Mouse (Mus musculus): Measurements from ENCODE around the gene Atpaf1. TPM values are rescaled to one million over a fixed set of nuclear protein-coding genes. Genes with fewer than 3 reads are reported as not detected.

The Atpaf1 gene
- polyA plus RNA-seq, 1 experiment, result 81.2 TPM

DNA sequence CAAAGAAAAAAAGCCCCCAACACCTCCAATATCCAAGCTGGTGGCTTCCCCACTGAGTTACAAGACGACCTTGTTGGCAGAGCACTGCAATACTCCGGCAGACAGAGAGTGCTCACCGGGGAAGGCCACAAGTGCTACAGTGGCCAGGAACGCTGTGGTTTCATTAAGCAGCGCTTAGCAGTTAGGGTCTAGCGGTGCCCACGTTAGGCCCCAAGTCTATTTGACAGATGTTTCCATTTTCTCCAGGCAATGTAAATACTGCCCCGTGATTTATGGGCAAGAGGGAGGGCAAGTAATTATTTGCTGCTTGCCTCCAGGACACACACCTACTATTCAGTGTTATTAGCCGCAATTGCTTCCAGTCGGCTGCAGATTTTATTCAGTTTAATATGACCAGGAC is 79.3 kb downstream of the Atpaf1 start:
- Histone ChIP-seq H3K27me3 (ENCODE audit: control insufficient read depth, insufficient read depth, low read length) (no peaks in the 10 kb centered on the region), H3K4me3 (replicated peaks; ENCODE audit: insufficient read depth, low read depth, low read length) (no peak overlapping the region), H3K27ac (ENCODE audit: insufficient read depth, low read length) (no peak overlapping the region), H3K4me1 (ENCODE audit: control insufficient read depth, insufficient read depth, low read length) (no peaks in the 10 kb centered on the region)
- no peak for DNase-seq
- TF ChIP-seq CTCF (IDR thresholded peaks at IDR 0.05; ENCODE audit: borderline replicate concordance, insufficient read depth, low read depth, low read length) (no peak), POLR2A (IDR thresholded peaks at IDR 0.05; ENCODE audit: borderline replicate concordance, insufficient read depth, low read length) (no peak)
- 47% methylated on average over 10 of the region's 10 CpGs for WGBS

Other genes starting within 250 kb of the Atpaf1 start
- not detected in 2 replicates for gene Cyp4a31, start 221.2 kb upstream of the Atpaf1 start, polyA plus RNA-seq (2012; rRNA removed)
- gene Cyp4a32, start 183.8 kb upstream of the Atpaf1 start, polyA plus RNA-seq (2012; rRNA removed), result not detected in 2 replicates
- 0.11 and 0.27 TPM in 2 replicates for gene Cyp4b1, start 137.1 kb upstream of the Atpaf1 start, polyA plus RNA-seq (2012; rRNA removed)
- gene Efcab14, start 47.1 kb upstream of the Atpaf1 start, polyA plus RNA-seq (2012; rRNA removed), result 46.7 and 52.5 TPM in 2 replicates
- 0.43 TPM in 2 replicates for gene Tex38, start 3.8 kb upstream of the Atpaf1 start, polyA plus RNA-seq (2012; rRNA removed)
- gene Mob3c, start 43.3 kb downstream of the Atpaf1 start, polyA plus RNA-seq (2012; rRNA removed), result 9.4 and 11.1 TPM in 2 replicates
- 58.3 and 60.0 TPM in 2 replicates for gene Mknk1, start 54.4 kb downstream of the Atpaf1 start, polyA plus RNA-seq (2012; rRNA removed)
- 0.08 and 0.14 TPM in 2 replicates for gene Kncn, start 99.6 kb downstream of the Atpaf1 start, polyA plus RNA-seq (2012; rRNA removed)
- gene 6430628N08Rik, start 105.9 kb downstream of the Atpaf1 start, polyA plus RNA-seq (2012; rRNA removed), result 0.08 and 0.23 TPM in 2 replicates
- 1.3 TPM in 2 replicates for gene Dmbx1, start 155.1 kb downstream of the Atpaf1 start, polyA plus RNA-seq (2012; rRNA removed)
- 61.8 TPM in 2 replicates for gene Faah, start 233.1 kb downstream of the Atpaf1 start, polyA plus RNA-seq (2012; rRNA removed)

Data from cerebellum, adult 2 months (tissue).